Mouse (Mus musculus) intestine, embryonic 14.5 days (tissue): ENCODE data around the gene D16Ertd472e. TPM values are rescaled to one million over a fixed set of nuclear protein-coding genes. Genes with fewer than 3 reads are reported as not detected.
"Not testable (repeated sequence)": the region's sequence is repeated elsewhere in the genome, so short reads cannot be mapped to it uniquely, and the experiment has no call there.

Source experiments
- ATAC-seq: fragments of 200-750 bp; cut with Nextera tagmentation; replicated peaks from 2 replicates; pipeline ENCODE4 v1.8.0; 2017; ENCODE audit warnings: low read depth, moderate number of reproducible peaks, moderate TSS enrichment, moderate library complexity; ENCODE audit not compliant: low FRiP score, low TSS enrichment
- DNase-seq: peaks from one replicate; pipeline ENCODE4 v3.0.0-alpha.2; 2018; ENCODE audit warnings: low spot score
- H3K27ac ChIP-seq: fragments of 300-500 bp; sonication (generic); 2 replicates; pipeline ENCODE4 v1.5.1; 2014; ENCODE audit warnings: low read depth, mild to moderate bottlenecking, control low read depth
- H3K27me3 ChIP-seq: fragments of 300-500 bp; sonication (generic); replicated peaks from 2 replicates; pipeline ENCODE4 v1.6.1; 2014; ENCODE audit warnings: low read length, control low read depth; ENCODE audit not compliant: control insufficient read depth, insufficient read depth
- H3K36me3 ChIP-seq: fragments of 300-500 bp; sonication (generic); 2 replicates; pipeline ENCODE4 v1.6.1; 2014; ENCODE audit warnings: low read length, control low read depth; ENCODE audit not compliant: control insufficient read depth, insufficient read depth
- H3K4me1 ChIP-seq: fragments of 300-500 bp; sonication (generic); replicated peaks from 2 replicates; pipeline ENCODE4 v1.6.1; 2014; ENCODE audit warnings: low read length, control low read depth, mixed read lengths; ENCODE audit not compliant: control insufficient read depth, insufficient read depth
- H3K4me2 ChIP-seq: fragments of 300-500 bp; sonication (generic); 2 replicates; pipeline ENCODE4 v1.6.1; 2014; ENCODE audit warnings: low read length
- H3K4me3 ChIP-seq: fragments of 300-500 bp; sonication (generic); 2 replicates; pipeline ENCODE4 v1.5.1; 2014; ENCODE audit warnings: low read depth, low read length, control low read depth, mixed read lengths
- H3K9ac ChIP-seq: fragments of 300-500 bp; sonication (generic); 2 replicates; pipeline ENCODE4 v1.6.1; 2014; ENCODE audit warnings: mild to moderate bottlenecking, low read length
- H3K9me3 ChIP-seq: fragments of 300-500 bp; sonication (generic); 2 replicates; pipeline ENCODE4 v1.6.1; 2016; ENCODE audit warnings: low read length, control low read depth; ENCODE audit not compliant: control insufficient read depth
- WGBS: fragments of 180-500 bp; shearing (Covaris S2); extraction: QIAGEN DNeasy Blood & Tissue Kit; methylation state at CpG from one replicate; pipeline ENCODE4 v1.1.7; 2014; 5-methylcytosine and 5-hydroxymethylcytosine counted together
- polyA plus RNA-seq: library from polyadenylated mRNA; unstranded; fragments of >200 nt; fragmentation: Nextera tagmentation; extraction: Ambion mirVana; gene quantifications from 2 replicates; pipeline ENCODE4 v1.2.1, GENCODE M21; 2014

Gene D16Ertd472e
- polyA plus RNA-seq, 1 experiment from 2014 or later: 11.8 TPM

DNA sequence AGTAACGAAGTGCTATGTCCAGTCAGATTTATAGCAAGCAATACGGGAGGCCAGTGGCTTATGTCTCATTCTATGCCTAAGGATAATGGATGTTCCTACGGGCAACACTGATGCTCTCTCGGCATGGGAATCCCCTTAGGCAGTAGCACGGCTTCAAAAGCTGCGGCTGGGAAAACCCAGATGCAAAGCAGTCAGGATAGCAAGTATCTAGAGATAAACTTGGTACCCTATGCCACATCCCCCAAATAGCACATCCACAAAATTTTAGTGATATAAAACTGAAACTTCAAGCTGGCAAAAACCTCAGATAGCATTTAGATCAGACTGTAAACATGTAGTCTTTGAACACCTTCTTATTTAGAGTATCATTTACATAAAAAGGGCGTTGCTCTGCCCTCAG lies 39.2 kb downstream of the D16Ertd472e start:
- 70% methylated on average over 7 of the region's 7 CpGs for WGBS
- H3K27me3 ChIP-seq: no peaks in the 10 kb centered on the region
- DNase-seq: no peak
- no peaks in the 10 kb centered on the region for H3K9me3 ChIP-seq
- H3K4me3 ChIP-seq: no peak overlapping the region
- ATAC-seq: no peak
- no peak overlapping the region for H3K4me2 ChIP-seq
- H3K36me3 ChIP-seq: no peaks in the 10 kb centered on the region
- no peak overlapping the region for H3K9ac ChIP-seq
- H3K27ac ChIP-seq: no peak overlapping the region
- no peaks in the 10 kb centered on the region for H3K4me1 ChIP-seq

DNA sequence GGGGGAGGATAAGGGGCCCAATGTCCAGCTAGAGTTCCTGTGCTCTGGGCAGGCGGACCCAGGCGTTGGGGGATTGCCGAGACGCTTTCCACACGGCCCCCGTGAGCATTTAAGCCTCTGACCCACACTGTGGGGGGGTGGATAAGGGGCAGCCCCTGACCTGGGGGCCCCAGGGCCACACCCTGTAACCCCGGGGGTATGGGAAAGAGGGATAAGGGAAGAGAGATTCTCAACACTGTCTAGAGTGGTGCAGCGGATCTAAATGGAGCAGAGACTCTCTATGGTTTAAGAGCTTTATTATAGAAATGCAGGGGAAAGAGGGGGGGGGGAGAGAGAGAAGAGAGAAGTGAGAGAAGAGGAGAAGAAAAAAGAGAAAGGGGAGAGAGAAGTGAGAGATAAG lies 42.0 kb downstream of the D16Ertd472e start:
- no peak for DNase-seq
- ATAC-seq: no peak

DNA sequence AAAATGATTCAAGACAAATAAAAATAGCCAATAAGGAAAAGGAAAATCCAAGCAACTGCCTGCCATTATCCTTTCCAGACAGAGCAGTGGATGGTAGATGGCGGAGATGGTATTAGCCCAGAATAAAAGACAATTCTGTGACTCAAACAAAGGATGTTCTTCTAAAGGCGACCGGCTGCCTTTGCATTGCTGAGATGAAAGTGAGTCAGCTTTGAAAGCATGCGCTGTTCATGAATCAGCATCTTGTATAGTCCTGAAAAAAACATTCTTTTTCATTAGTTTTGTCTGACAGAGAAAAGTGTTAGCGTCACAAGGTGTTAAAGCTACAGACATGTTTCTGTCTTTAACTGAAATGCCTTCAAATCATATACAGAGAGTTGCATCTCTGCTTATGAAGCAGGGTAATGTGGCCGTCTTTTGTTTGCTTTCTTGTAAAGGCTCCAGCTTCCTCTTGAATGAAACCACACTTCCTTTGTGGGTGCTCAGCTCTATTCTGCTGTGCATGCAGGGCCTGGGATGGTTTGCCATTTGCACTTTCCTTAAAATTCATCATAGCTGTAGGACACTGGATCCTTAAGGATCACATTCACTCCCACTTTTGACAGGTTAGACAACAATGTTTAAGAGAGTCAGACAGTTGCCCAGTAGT lies 44.4 kb downstream of the D16Ertd472e start:
- 70% methylated on average over 6 of the region's 6 CpGs for WGBS
- H3K4me1 ChIP-seq: no peaks in the 10 kb centered on the region
- ATAC-seq: no peak

More for the DNA sequence above, 42.0 kb downstream of the D16Ertd472e start:
- Histone ChIP-seq H3K4me3 (no peak overlapping the region), H3K4me1 (no peaks in the 10 kb centered on the region), H3K36me3 (no peaks in the 10 kb centered on the region), H3K9me3 (no peaks in the 10 kb centered on the region), H3K4me2 (no peak overlapping the region), H3K27ac (no peak overlapping the region), H3K27me3 (no peaks in the 10 kb centered on the region), H3K9ac (no peak overlapping the region)
- WGBS: 56% methylated on average over 8 of the region's 8 CpGs

DNA sequence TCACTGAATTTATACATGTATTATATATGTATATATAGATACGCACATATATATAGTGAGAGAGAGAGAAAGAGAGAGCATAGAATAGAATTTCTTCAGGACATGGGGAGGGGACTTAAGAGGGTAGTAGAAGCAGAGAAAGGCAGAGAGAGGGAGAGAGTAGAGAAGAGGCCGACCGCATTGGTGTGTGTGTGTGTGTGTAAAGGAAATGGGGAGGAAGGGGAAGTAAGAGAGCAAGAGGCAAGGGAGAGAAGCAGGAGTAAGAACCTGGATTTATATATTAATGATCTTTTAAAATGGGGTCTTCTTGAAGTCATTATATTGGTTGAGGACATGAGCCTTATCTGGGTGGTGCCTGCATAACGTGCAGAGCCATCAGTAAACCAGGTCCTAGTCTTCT lies 53.5 kb downstream of the D16Ertd472e start:
- Histone ChIP-seq H3K27ac (no peak overlapping the region), H3K4me3 (no peak overlapping the region), H3K36me3 (no peaks in the 10 kb centered on the region), H3K27me3 (no peaks in the 10 kb centered on the region), H3K4me2 (no peak overlapping the region), H3K4me1 (no peaks in the 10 kb centered on the region), H3K9ac (no peak overlapping the region), H3K9me3 (no peaks in the 10 kb centered on the region)
- DNase-seq (no peak), ATAC-seq (no peak)
- 83% methylated on average over 4 of the region's 4 CpGs for WGBS

More for the DNA sequence above, 44.4 kb downstream of the D16Ertd472e start:
- H3K36me3 ChIP-seq: no peaks in the 10 kb centered on the region
- no peak overlapping the region for H3K4me3 ChIP-seq
- no peak overlapping the region for H3K4me2 ChIP-seq
- H3K9me3 ChIP-seq: no peaks in the 10 kb centered on the region
- H3K9ac ChIP-seq: no peak overlapping the region
- no peaks in the 10 kb centered on the region for H3K27me3 ChIP-seq
- H3K27ac ChIP-seq: no peak overlapping the region
- no peak for DNase-seq

DNA sequence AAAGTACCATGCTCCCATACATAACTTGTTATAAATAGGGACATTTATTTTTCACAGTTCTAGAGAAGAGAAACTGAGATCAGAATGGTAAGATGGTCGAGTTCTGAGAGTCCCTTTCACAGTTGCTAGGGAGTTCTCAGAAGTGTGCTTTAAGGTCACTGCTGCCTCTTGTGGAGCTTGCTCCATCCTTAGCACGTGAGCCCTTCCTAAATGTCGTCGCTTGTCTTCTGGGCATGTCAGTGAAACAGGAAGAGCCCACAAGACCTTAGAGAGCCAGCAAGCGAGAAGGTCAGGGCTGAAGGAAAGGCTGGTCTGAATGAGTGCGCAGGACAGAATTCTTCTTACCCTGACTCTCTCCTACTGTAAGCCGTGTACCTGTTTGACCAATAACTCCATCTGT lies 57.8 kb downstream of the D16Ertd472e start:
- no peak overlapping the region for H3K27ac ChIP-seq
- no peaks in the 10 kb centered on the region for H3K27me3 ChIP-seq
- no peak overlapping the region for H3K9ac ChIP-seq
- 70% methylated on average over 7 of the region's 7 CpGs for WGBS
- no peak overlapping the region for H3K4me2 ChIP-seq
- ATAC-seq (no peak), DNase-seq (no peak)
- no peaks in the 10 kb centered on the region for H3K4me1 ChIP-seq
- H3K4me3 ChIP-seq: no peak overlapping the region
- no peaks in the 10 kb centered on the region for H3K36me3 ChIP-seq
- no peaks in the 10 kb centered on the region for H3K9me3 ChIP-seq

DNA sequence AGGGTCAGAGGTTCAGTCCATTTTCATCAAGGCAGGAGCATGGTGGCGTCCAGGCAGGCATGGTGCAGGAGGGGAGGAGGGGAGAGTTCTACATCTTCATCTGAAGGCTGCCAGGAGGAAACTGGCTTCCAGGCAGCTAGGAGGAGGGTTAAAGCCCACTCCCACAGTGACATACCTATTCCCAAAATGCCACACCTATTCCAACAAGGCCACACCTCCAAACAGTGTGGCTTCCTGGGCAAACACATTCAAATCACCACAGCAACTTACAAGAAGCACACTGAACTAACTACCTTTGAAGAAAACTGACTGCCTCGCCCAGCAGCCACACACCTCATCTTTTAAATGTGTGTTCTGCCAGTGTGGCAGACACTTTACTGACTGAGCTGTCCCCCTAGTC lies 59.3 kb downstream of the D16Ertd472e start:
- Histone ChIP-seq H3K4me3 (no peak overlapping the region), H3K27ac (no peak overlapping the region), H3K9ac (no peak overlapping the region), H3K27me3 (no peaks in the 10 kb centered on the region), H3K4me1 (no peaks in the 10 kb centered on the region), H3K9me3 (no peaks in the 10 kb centered on the region), H3K4me2 (no peak overlapping the region), H3K36me3 (no peaks in the 10 kb centered on the region)
- DNase-seq: no peak
- no peak for ATAC-seq
- WGBS: 74% methylated on average over 2 of the region's 2 CpGs

DNA sequence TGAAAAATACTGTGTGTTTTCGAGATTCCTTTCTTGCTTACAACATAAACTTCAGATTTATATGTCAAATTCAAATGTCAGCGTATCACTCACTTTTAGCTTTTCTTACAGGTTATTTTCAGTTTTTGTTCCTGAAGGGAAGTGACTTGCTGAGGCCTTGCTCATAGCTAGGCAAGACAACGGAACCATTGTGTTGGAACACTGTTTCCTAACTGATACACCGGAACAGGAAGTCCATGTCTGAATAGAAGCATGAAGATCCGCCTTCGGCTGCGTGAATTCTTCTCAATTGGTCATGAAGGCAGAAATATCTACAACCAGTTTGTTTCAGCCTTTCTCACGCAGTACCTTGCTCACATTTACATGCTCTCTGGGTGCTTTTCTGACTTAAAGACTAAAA lies 65.0 kb downstream of the D16Ertd472e start:
- Histone ChIP-seq H3K27me3 (no peaks in the 10 kb centered on the region), H3K9ac (no peak overlapping the region), H3K36me3 (no peaks in the 10 kb centered on the region), H3K4me1 (no peaks in the 10 kb centered on the region), H3K27ac (no peak overlapping the region), H3K4me2 (no peak overlapping the region), H3K4me3 (no peak overlapping the region), H3K9me3 (no peaks in the 10 kb centered on the region)
- 86% methylated on average over 8 of the region's 8 CpGs for WGBS
- no peak for ATAC-seq
- DNase-seq: no peak

DNA sequence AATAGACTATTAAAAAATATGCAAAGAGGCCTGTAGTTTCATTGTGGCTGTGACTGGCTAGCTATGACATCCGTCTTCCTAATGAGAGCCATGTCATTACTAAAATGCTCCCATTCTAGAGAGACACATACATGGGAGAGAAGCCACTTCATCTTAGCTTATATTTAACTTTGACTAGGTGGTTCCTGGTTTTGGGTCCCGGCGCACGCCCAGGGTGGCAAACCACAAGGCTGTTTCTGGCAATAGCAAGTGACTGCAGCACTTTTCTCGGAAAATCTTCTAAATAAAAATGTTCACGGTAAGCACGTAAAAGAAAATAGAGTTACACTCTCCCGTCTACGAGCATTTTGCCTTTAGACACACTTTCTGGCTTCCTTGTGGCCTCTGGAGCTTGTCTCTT lies 74.0 kb downstream of the D16Ertd472e start:
- DNase-seq (no peak), ATAC-seq (no peak)
- Histone ChIP-seq H3K4me1 (no peaks in the 10 kb centered on the region), H3K4me3 (no peak overlapping the region), H3K27ac (no peak overlapping the region), H3K27me3 (no peaks in the 10 kb centered on the region), H3K4me2 (no peak overlapping the region), H3K9me3 (no peaks in the 10 kb centered on the region), H3K36me3 (no peaks in the 10 kb centered on the region), H3K9ac (no peak overlapping the region)
- 90% methylated on average over 9 of the region's 9 CpGs for WGBS

DNA sequence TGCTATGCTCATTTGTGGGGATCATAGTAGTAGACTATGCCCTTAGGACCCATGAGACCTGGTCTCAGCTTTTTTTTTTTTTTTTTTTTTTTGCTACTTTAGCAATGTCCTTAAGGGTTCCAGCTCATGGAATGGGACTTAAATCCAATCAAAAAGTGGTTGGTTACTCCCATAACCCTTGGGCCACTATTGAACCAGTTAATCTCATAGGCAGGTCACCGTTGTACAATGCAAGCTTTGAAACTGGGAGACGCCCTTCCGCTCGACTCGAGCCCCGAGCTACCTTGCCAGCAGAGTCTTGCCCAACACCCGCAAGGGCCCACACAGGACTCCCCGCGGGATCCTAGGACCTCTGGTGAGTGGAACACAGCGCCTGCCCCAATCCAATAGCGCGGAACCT lies 83.8 kb downstream of the D16Ertd472e start:
- DNase-seq, H3K27me3 ChIP-seq, H3K9me3 ChIP-seq, H3K4me1 ChIP-seq, H3K27ac ChIP-seq, ATAC-seq, H3K36me3 ChIP-seq, H3K4me3 ChIP-seq, H3K9ac ChIP-seq, H3K4me2 ChIP-seq: not testable (repeated sequence)
- 97% methylated on average over 12 of the region's 12 CpGs for WGBS
